Mouse (Mus musculus) intestine, embryonic 16.5 days (tissue): ENCODE measurements around the gene Lck. TPM values are rescaled to one million over a fixed set of nuclear protein-coding genes. Genes with fewer than 3 reads are reported as not detected.
A peak's percentile ranks its signal among the peaks of the same experiment; 100 is the strongest.

Experiments used
- ATAC-seq: fragments of 200-750 bp; cut with Nextera tagmentation; 2 replicates; pipeline ENCODE4 v1.8.0; 2017; ENCODE audit warnings: moderate TSS enrichment, moderate library complexity
- H3K27ac ChIP-seq: fragments of 300-500 bp; sonication (generic); 2 replicates; pipeline ENCODE4 v1.5.1; 2014; ENCODE audit warnings: mild to moderate bottlenecking, low read length
- H3K27me3 ChIP-seq: fragments of 300-500 bp; sonication (generic); replicated peaks from 2 replicates; pipeline ENCODE4 v1.6.1; 2014; ENCODE audit warnings: low read length, control low read depth, mixed read lengths; ENCODE audit not compliant: control insufficient read depth, insufficient read depth
- H3K36me3 ChIP-seq: fragments of 300-500 bp; sonication (generic); 2 replicates; pipeline ENCODE4 v1.6.1; 2014; ENCODE audit warnings: low read length, control low read depth; ENCODE audit not compliant: control insufficient read depth, insufficient read depth
- H3K4me1 ChIP-seq: fragments of 300-500 bp; sonication (generic); 2 replicates; pipeline ENCODE4 v1.6.1; 2014; ENCODE audit warnings: low read length, control low read depth, mixed read lengths; ENCODE audit not compliant: control insufficient read depth, insufficient read depth
- H3K4me2 ChIP-seq: fragments of 300-500 bp; sonication (generic); 2 replicates; pipeline ENCODE4 v1.6.1; 2014; ENCODE audit warnings: low read depth, low read length, control low read depth
- H3K4me3 ChIP-seq: fragments of 300-500 bp; sonication (generic); 2 replicates; pipeline ENCODE4 v1.5.1; 2014; ENCODE audit warnings: mild to moderate bottlenecking, low read length
- H3K9ac ChIP-seq: fragments of 300-500 bp; sonication (generic); 2 replicates; pipeline ENCODE4 v1.6.1; 2014; ENCODE audit warnings: low read depth, low read length
- H3K9me3 ChIP-seq: fragments of 300-500 bp; sonication (generic); 2 replicates; pipeline ENCODE4 v1.6.1; 2016; ENCODE audit warnings: low read length, control low read depth; ENCODE audit not compliant: control insufficient read depth
- WGBS: fragments of 180-500 bp; shearing (Covaris S2); extraction: QIAGEN DNeasy Blood & Tissue Kit; methylation state at CpG from one replicate; pipeline ENCODE4 v1.1.7; 2014; 5-methylcytosine and 5-hydroxymethylcytosine counted together
- polyA plus RNA-seq: library from polyadenylated mRNA; unstranded; fragments of >200 nt; fragmentation: Nextera tagmentation; extraction: Ambion mirVana; gene quantifications from 2 replicates; pipeline ENCODE4 v1.2.1, GENCODE M21; 2015

Lck gene
- polyA plus RNA-seq, 1 experiment from 2014 or later: 7.9 TPM

GRCm38 (mm10) chr4:129514300-129514898 is 59.0 kb downstream of the Lck start:
- WGBS: 0% methylated on average over 34 of the region's 35 CpGs
- Histone ChIP-seq H3K9ac (peak overlapping the region; percentile 99), H3K36me3 (peaks cover 8% of the 10 kb centered on the region; the same call in 1 of the 2 replicates), H3K27ac (peak overlapping the region; percentile 85), H3K27me3 (no peaks in the 10 kb centered on the region), H3K9me3 (no peaks in the 10 kb centered on the region), H3K4me2 (peak overlapping the region; percentile 77), H3K4me3 (peak overlapping the region; percentile 97), H3K4me1 (peaks cover 18% of the 10 kb centered on the region)
- ATAC-seq: peak; percentile 55

GRCm38 (mm10) chr4:129513891-129514290 is 59.5 kb downstream of the Lck start:
- H3K4me2 ChIP-seq: peak overlapping the region; percentile 77
- H3K9me3 ChIP-seq: no peaks in the 10 kb centered on the region
- H3K4me1 ChIP-seq: peaks cover 21% of the 10 kb centered on the region
- H3K9ac ChIP-seq: peak overlapping the region; percentile 99
- H3K27ac ChIP-seq: peak overlapping the region; percentile 85
- under 1% methylated on average over 42 of the region's 57 CpGs for WGBS
- H3K36me3 ChIP-seq: peaks cover 8% of the 10 kb centered on the region; the same call in 1 of the 2 replicates
- H3K27me3 ChIP-seq: no peaks in the 10 kb centered on the region
- peak overlapping the region; percentile 97 for H3K4me3 ChIP-seq
- ATAC-seq: peak; percentile 29

GRCm38 (mm10) chr4:129513086-129513767 is 60.2 kb downstream of the Lck start, which contains the start of gene Marcksl1:
Marcksl1 (plus strand) TSS chr4:129513581.
- H3K4me3 ChIP-seq: peak within 1 kb of the TSS; percentile 97
- peak within 1 kb of the TSS; percentile 99 for H3K9ac ChIP-seq
- no peaks in the 10 kb centered on the region for H3K9me3 ChIP-seq
- H3K4me1 ChIP-seq: peaks cover 21% of the 10 kb centered on the region
- 7% methylated on average over 47 of the region's 47 CpGs for WGBS
- peak within 1 kb of the TSS; percentile 77 for H3K4me2 ChIP-seq
- peak within 1 kb of the TSS; percentile 85 for H3K27ac ChIP-seq
- H3K36me3 ChIP-seq: 0 out of 2 replicates have a peak, but pooled peaks cover 2% of the 10 kb centered on the region
- no peaks in the 10 kb centered on the region for H3K27me3 ChIP-seq
- peak; percentile 82 for ATAC-seq

- no peak overlapping the region for H3K9ac ChIP-seq
- WGBS: 40% methylated on average over 6 of the region's 6 CpGs
These were observed 61.9 kb downstream of the Lck start for GRCm38 (mm10) chr4:129511413-129512096.

GRCm38 (mm10) chr4:129510723-129511412 is 62.6 kb downstream of the Lck start:
- no peak overlapping the region for H3K4me3 ChIP-seq
- 65% methylated on average over 6 of the region's 6 CpGs for WGBS
- H3K27me3 ChIP-seq: no peaks in the 10 kb centered on the region
- H3K36me3 ChIP-seq: no peaks in the 10 kb centered on the region
- no peak overlapping the region for H3K9ac ChIP-seq
- H3K9me3 ChIP-seq: no peaks in the 10 kb centered on the region
- H3K4me1 ChIP-seq: peaks cover 14% of the 10 kb centered on the region
- H3K4me2 ChIP-seq: no peak overlapping the region
- H3K27ac ChIP-seq: no peak overlapping the region
- no peak for ATAC-seq

More at GRCm38 (mm10) chr4:129511413-129512096, 61.9 kb downstream of the Lck start:
- Histone ChIP-seq H3K36me3 (no peaks in the 10 kb centered on the region), H3K4me2 (no peak overlapping the region), H3K4me3 (no peak overlapping the region), H3K4me1 (peaks cover 16% of the 10 kb centered on the region), H3K27me3 (no peaks in the 10 kb centered on the region), H3K27ac (0 out of 2 replicates have a peak overlapping the region, but pooled peaks have one; percentile 8), H3K9me3 (no peaks in the 10 kb centered on the region)
- ATAC-seq: no peak

- Histone ChIP-seq H3K4me3 (no peak overlapping the region), H3K9me3 (no peaks in the 10 kb centered on the region), H3K27ac (no peak overlapping the region), H3K27me3 (no peaks in the 10 kb centered on the region), H3K4me2 (no peak overlapping the region), H3K9ac (no peak overlapping the region), H3K4me1 (peaks cover 11% of the 10 kb centered on the region), H3K36me3 (no peaks in the 10 kb centered on the region)
- no peak for ATAC-seq
- 59% methylated on average over 3 of the region's 3 CpGs for WGBS
These were observed 63.8 kb downstream of the Lck start for GRCm38 (mm10) chr4:129509650-129510049.

GRCm38 (mm10) chr4:129508834-129509600 is 64.4 kb downstream of the Lck start:
- Histone ChIP-seq H3K4me3 (no peak overlapping the region), H3K9me3 (no peaks in the 10 kb centered on the region), H3K27me3 (no peaks in the 10 kb centered on the region), H3K36me3 (no peaks in the 10 kb centered on the region), H3K9ac (0 out of 2 replicates have a peak overlapping the region, but pooled peaks have one; percentile 24), H3K4me1 (peaks cover 17% of the 10 kb centered on the region), H3K4me2 (0 out of 2 replicates have a peak overlapping the region, but pooled peaks have one; percentile 22), H3K27ac (peak overlapping the region; percentile 33; the same call in 1 of the 2 replicates)
- WGBS: 52% methylated on average over 15 of the region's 15 CpGs
- ATAC-seq: peak; percentile 41; the same call in 1 of the 2 replicates

- no peaks in the 10 kb centered on the region for H3K27me3 ChIP-seq
- H3K9ac ChIP-seq: no peak overlapping the region
- H3K27ac ChIP-seq: no peak overlapping the region
- no peaks in the 10 kb centered on the region for H3K36me3 ChIP-seq
- no peak overlapping the region for H3K4me3 ChIP-seq
- WGBS: 57% methylated on average over 3 of the region's 3 CpGs
- H3K9me3 ChIP-seq: no peaks in the 10 kb centered on the region
- ATAC-seq: no peak
- H3K4me1 ChIP-seq: peaks cover 21% of the 10 kb centered on the region
- H3K4me2 ChIP-seq: no peak overlapping the region
These were observed 65.3 kb downstream of the Lck start for GRCm38 (mm10) chr4:129508237-129508515.
